Mouse (Mus musculus): Measurements from ENCODE around the gene Kif18b. TPM values are rescaled to one million over a fixed set of nuclear protein-coding genes. Genes with fewer than 3 reads are reported as not detected.

Kif18b gene
- total and polyA plus RNA-seq, 2 experiments from 2014 or later = 0.46 to 6.3 TPM

DNA sequence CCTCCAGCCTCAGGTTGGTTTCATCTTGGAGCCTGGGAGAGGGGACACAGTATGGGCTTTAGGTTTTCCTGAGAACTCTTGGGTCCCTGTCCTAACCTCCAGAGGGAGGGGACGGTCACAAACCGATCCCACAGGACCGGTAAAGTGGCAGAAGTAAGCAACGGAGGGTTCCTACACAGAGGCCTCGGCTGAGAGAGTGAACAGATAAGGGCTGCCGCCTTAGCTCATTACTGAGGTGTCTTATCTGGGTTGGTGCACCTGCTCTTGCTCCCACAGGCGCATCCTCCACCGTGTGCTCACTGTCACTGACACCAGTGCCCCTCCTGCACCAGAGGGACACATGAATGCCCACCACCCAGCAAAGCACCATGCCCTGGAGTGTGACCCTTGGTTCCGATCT lies 29.1 kb downstream of the Kif18b start:
- Histone ChIP-seq H3K9ac (replicated peaks; ENCODE audit: low read length, poor library complexity, severe bottlenecking) (no peak overlapping the region), H3K4me3 (ENCODE audit: low read depth, low read length) (no peak overlapping the region), H3K4me2 (ENCODE audit: low read depth, low read length, poor library complexity, severe bottlenecking) (no peak overlapping the region), H3K36me3 (ENCODE audit: insufficient read depth, low read length) (no peaks in the 10 kb centered on the region), H3K27ac (ENCODE audit: low read depth, low read length) (no peak overlapping the region), H3K9me3 (ENCODE audit: low read length) (no peaks in the 10 kb centered on the region), H3K27me3 (ENCODE audit: insufficient read depth, low read length) (peaks cover 22% of the 10 kb centered on the region; the same call in 1 of the 2 replicates), H3K4me1 (ENCODE audit: insufficient read depth, low read length) (peaks cover 2% of the 10 kb centered on the region; the same call in 1 of the 2 replicates)
- 82% methylated on average over 9 of the region's 9 CpGs for WGBS
- ATAC-seq (ENCODE audit: low FRiP score) = no peak
- DNase-seq (ENCODE audit: low spot score) = no peak
- TF ChIP-seq CTCF (IDR thresholded peaks at IDR 0.05) = no peak

DNA sequence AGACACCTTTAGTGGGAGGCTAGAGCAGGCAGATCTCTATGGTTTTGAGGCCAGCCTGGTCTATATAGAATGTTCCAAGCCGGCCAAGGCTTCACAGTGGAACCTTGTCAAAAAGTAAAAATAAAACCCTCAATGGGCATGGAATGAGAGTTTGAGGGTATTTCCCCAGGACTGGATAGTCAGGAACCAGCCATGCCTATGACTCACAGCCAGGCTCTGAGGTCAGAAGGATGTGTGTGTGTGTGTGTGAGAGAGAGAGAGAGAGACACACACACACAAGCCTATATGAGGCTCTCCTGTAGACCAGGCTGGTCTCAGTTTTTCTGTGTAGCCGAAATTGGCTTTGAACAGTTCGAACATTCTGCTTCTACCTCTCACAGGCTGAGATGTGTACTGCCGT lies 30.2 kb downstream of the Kif18b start:
- DNase-seq (ENCODE audit: low spot score) (no peak), ATAC-seq (ENCODE audit: low FRiP score) (no peak)
- Histone ChIP-seq H3K27me3 (ENCODE audit: insufficient read depth, low read length) (peaks cover 22% of the 10 kb centered on the region; the same call in 1 of the 2 replicates), H3K27ac (ENCODE audit: low read depth, low read length) (no peak overlapping the region), H3K4me1 (ENCODE audit: insufficient read depth, low read length) (peaks cover 2% of the 10 kb centered on the region; the same call in 1 of the 2 replicates), H3K4me2 (ENCODE audit: low read depth, low read length, poor library complexity, severe bottlenecking) (no peak overlapping the region), H3K9ac (replicated peaks; ENCODE audit: low read length, poor library complexity, severe bottlenecking) (no peak overlapping the region), H3K4me3 (ENCODE audit: low read depth, low read length) (no peak overlapping the region), H3K9me3 (ENCODE audit: low read length) (no peaks in the 10 kb centered on the region), H3K36me3 (ENCODE audit: insufficient read depth, low read length) (no peaks in the 10 kb centered on the region)
- TF ChIP-seq CTCF (IDR thresholded peaks at IDR 0.05) = no peak
- 93% methylated on average over 4 of the region's 4 CpGs for WGBS

DNA sequence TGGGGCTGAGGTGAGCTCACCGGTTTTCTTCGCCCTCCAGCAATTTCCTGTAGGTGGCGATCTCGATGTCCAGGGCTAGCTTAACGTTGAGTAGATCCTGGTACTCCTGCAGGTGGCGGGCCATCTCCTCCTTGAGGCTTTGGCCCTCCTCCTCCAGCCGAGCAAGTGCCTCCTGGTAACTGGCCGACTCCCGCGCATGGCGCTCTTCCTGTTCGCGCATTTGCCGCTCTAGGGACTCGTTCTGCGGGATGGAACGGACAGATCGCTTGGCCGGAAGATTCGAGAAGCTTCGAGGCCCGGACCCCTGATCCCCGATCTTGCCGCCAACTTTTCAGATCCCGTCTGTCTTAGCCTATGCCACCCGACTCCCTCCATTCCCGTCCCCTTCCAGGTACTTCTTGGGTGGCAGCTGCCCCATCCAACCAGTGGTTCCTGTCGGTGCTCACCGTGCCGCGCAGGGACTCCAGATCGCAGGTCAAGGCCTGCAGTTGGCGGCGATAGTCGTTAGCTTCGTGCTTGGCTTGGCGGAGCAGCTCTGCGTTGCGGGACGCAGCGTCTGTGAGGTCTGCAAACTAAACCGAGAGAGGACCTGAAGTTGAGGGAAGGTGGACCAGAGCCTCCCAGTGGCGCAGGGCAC lies 31.8 kb downstream of the Kif18b start:
- no peaks in the 10 kb centered on the region for H3K9me3 ChIP-seq (ENCODE audit: low read length)
- H3K4me1 ChIP-seq (ENCODE audit: insufficient read depth, low read length) = peaks cover 3% of the 10 kb centered on the region; the same call in 1 of the 2 replicates
- H3K36me3 ChIP-seq (ENCODE audit: insufficient read depth, low read length) = no peaks in the 10 kb centered on the region
- peak; percentile 89 for TF ChIP-seq CTCF (IDR thresholded peaks at IDR 0.05)
- H3K9ac ChIP-seq (replicated peaks; ENCODE audit: low read length, poor library complexity, severe bottlenecking) = no peak overlapping the region
- ATAC-seq (ENCODE audit: low FRiP score) (no peak), DNase-seq (ENCODE audit: low spot score) (peak; percentile 81)
- 5% methylated on average over 43 of the region's 43 CpGs for WGBS
- H3K27ac ChIP-seq (ENCODE audit: low read depth, low read length) = no peak overlapping the region
- H3K27me3 ChIP-seq (ENCODE audit: insufficient read depth, low read length) = peaks cover 22% of the 10 kb centered on the region; the same call in 1 of the 2 replicates
- peak overlapping the region; percentile 49 for H3K4me2 ChIP-seq (ENCODE audit: low read depth, low read length, poor library complexity, severe bottlenecking)
- peak overlapping the region; percentile 25 for H3K4me3 ChIP-seq (ENCODE audit: low read depth, low read length)

DNA sequence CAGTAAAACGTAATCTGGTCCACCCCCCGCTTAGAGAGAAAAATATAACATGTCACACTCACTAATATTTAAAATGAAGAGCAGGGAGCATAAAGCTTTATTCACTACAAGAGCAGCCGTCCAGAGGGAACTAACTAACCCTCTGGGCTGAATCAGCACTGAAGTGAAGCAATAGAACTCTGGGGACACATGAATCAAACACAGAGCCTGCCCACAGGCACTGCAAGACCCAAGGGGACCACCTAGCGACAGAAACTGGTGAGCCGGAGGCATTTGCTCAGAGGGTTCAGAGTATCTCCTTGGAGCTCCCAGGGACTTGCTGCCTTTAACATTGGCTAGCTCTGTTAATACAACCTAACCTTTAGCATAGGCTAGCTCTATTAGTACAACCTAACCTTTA lies 34.8 kb downstream of the Kif18b start:
- no peak overlapping the region for H3K4me2 ChIP-seq (ENCODE audit: low read depth, low read length, poor library complexity, severe bottlenecking)
- H3K27ac ChIP-seq (ENCODE audit: low read depth, low read length) = no peak overlapping the region
- H3K4me3 ChIP-seq (ENCODE audit: low read depth, low read length) = no peak overlapping the region
- DNase-seq (ENCODE audit: low spot score) = no peak
- peaks cover 7% of the 10 kb centered on the region for H3K4me1 ChIP-seq (ENCODE audit: insufficient read depth, low read length)
- no peaks in the 10 kb centered on the region for H3K36me3 ChIP-seq (ENCODE audit: insufficient read depth, low read length)
- H3K9ac ChIP-seq (replicated peaks; ENCODE audit: low read length, poor library complexity, severe bottlenecking) = no peak overlapping the region
- no peak for TF ChIP-seq CTCF (IDR thresholded peaks at IDR 0.05)
- 62% methylated on average over 5 of the region's 5 CpGs for WGBS
- no peak for ATAC-seq (ENCODE audit: low FRiP score)
- no peaks in the 10 kb centered on the region for H3K9me3 ChIP-seq (ENCODE audit: low read length)
- H3K27me3 ChIP-seq (ENCODE audit: insufficient read depth, low read length) = peaks cover 22% of the 10 kb centered on the region; the same call in 1 of the 2 replicates

DNA sequence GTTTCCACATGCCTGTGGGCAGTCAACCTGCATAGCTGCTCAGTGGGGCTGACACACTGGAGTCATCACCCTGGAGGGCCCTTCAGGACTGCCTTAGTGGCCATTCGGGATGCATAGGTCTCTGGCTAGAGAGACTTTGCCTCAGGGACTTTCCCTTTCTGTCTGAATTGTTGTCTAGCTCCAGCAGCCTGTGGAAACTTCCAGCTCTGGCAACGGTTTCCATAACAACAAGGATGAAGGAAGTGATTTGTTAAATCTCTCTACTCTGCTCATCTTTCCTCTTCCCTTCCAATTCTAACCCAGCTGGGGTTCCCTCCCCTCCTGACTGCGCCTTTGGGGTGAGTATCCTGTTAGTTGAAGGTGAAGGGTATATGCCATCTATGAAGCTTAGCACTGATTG lies 36.8 kb downstream of the Kif18b start:
- H3K9me3 ChIP-seq (ENCODE audit: low read length) = no peaks in the 10 kb centered on the region
- peak overlapping the region; percentile 80 for H3K27ac ChIP-seq (ENCODE audit: low read depth, low read length)
- no peak overlapping the region for H3K4me3 ChIP-seq (ENCODE audit: low read depth, low read length)
- no peak overlapping the region; the same call in 1 of the 2 replicates for H3K4me2 ChIP-seq (ENCODE audit: low read depth, low read length, poor library complexity, severe bottlenecking)
- H3K9ac ChIP-seq (replicated peaks; ENCODE audit: low read length, poor library complexity, severe bottlenecking) = no peak overlapping the region
- WGBS = 39% methylated on average over 3 of the region's 3 CpGs
- ATAC-seq (ENCODE audit: low FRiP score) (peak; percentile 54), DNase-seq (ENCODE audit: low spot score) (peak; percentile 58)
- no peak for TF ChIP-seq CTCF (IDR thresholded peaks at IDR 0.05)
- peaks cover 8% of the 10 kb centered on the region; the same call in 1 of the 2 replicates for H3K27me3 ChIP-seq (ENCODE audit: insufficient read depth, low read length)
- peaks cover 5% of the 10 kb centered on the region for H3K4me1 ChIP-seq (ENCODE audit: insufficient read depth, low read length)
- no peaks in the 10 kb centered on the region; the same call in 1 of the 2 replicates for H3K36me3 ChIP-seq (ENCODE audit: insufficient read depth, low read length)

DNA sequence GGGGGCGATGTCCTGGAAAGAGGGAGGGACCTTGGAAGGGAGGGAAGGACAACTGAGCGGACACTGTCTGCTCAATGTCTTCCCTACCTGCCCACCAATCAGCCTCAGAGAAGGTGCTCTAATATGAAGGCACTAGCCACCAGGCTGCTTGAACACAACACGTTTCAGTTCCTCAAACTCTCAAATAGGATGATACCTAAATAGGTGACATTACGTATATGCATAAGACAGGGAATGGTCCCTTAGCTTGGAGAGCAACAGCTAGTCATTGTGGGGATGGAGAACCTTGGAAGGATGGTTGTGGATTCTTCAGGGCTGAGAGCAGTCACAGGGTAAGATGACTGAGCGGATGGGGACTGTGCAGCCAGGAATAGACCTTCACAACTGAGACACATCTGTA lies 37.5 kb downstream of the Kif18b start:
- Histone ChIP-seq H3K4me1 (ENCODE audit: insufficient read depth, low read length) (peaks cover 5% of the 10 kb centered on the region), H3K36me3 (ENCODE audit: insufficient read depth, low read length) (no peaks in the 10 kb centered on the region; the same call in 1 of the 2 replicates), H3K27me3 (ENCODE audit: insufficient read depth, low read length) (peaks cover 2% of the 10 kb centered on the region; the same call in 1 of the 2 replicates), H3K9me3 (ENCODE audit: low read length) (no peaks in the 10 kb centered on the region), H3K4me3 (ENCODE audit: low read depth, low read length) (no peak overlapping the region), H3K4me2 (ENCODE audit: low read depth, low read length, poor library complexity, severe bottlenecking) (no peak overlapping the region), H3K27ac (ENCODE audit: low read depth, low read length) (peak overlapping the region; percentile 80; the same call in 1 of the 2 replicates), H3K9ac (replicated peaks; ENCODE audit: low read length, poor library complexity, severe bottlenecking) (no peak overlapping the region)
- TF ChIP-seq CTCF (IDR thresholded peaks at IDR 0.05) = no peak
- no peak for ATAC-seq (ENCODE audit: low FRiP score)
- no peak for DNase-seq (ENCODE audit: low spot score)
- WGBS = 80% methylated on average over 5 of the region's 5 CpGs

All from midbrain, postnatal 0 days (tissue).